Mouse (Mus musculus) erythroblast, embryonic 14.5 days (primary cell): Measurements from ENCODE around the gene Isl2.

Experiments
- GATA1 ChIP-seq: IDR thresholded peaks from 2 replicates; pipeline ENCODE4 v1.6.1; 2012; ENCODE audit warnings: low read length, inconsistent platforms, mixed read lengths
- TAL1 ChIP-seq: IDR thresholded peaks from 3 replicates; pipeline ENCODE4 v1.6.1; 2012; ENCODE audit warnings: low read length, inconsistent platforms, mixed read lengths

DNA sequence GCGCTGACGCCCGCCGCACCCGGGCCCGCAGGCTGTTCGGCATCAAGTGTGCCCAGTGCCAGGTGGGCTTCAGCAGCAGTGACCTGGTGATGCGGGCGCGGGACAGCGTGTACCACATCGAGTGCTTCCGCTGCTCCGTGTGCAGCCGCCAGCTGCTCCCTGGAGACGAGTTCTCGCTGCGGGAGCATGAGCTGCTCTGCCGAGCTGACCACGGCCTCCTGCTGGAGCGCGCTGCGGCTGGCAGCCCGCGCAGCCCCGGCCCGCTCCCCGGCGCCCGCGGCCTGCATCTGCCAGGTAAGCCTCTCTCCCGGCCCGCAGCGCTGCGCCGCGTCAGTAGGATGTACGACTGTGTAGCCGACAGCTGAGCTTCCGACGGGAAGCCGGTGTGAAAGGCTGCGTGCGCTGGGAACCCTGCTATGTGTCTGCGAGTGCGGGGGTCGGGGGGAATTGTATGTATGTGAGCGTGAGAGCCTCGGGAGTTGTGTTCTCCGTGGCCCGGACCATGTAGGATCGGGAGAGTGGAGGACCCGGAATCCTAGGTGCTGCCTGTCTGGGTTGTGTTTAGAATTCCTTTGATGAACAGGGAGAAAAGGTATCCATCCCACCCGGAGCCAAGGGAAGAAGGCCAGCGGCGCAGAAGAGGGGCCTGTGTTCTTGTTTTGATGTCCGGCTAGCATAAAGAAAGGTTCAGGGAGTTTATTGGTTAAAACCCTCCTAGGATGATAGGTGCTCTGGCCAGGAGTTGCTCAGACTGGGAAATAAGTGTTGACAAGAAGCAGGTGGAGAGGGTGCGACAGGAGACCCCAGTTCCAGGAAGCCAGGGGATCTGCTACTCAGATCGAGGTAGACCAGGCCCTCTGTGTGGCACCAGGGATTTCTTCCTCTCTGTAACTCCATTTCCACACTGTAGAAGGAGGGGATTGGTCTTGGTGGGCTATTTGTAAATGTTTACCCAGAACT is 4.2 kb downstream of the Isl2 start:
- TF ChIP-seq GATA1 (no peak), TAL1 (no peak)
